Comparison of ENCODE assay signal across 8 mouse cellular contexts in genomic region chr2:130839528-130839873, GRCm38 (mm10).
DNase-seq lines count a peak whose midpoint lies in the region; ATAC-seq lines count a peak whose summit lies in the region.

No protein-coding gene starts in this region.

- H3K4me1 ChIP-seq in hindbrain, embryonic 11.5 days (replicated peaks; ENCODE audit: control insufficient read depth, insufficient read depth, low read length) = no peaks in the 10 kb centered on the region

- peak; percentile 69 for DNase-seq in embryo, embryonic 10 days (ENCODE audit: low spot score)
- DNase-seq in embryo, embryonic 11 days = no peak
- peak; percentile 4 for DNase-seq in ovary, adult 18-20 months (ENCODE audit: low spot score)
- DNase-seq in ovary, postnatal 10 days (ENCODE audit: low spot score) = no peak
- DNase-seq in hindbrain, embryonic 11.5 days (ENCODE audit: low spot score) = peak; percentile 81
- peak; percentile 59 for DNase-seq in mesoderm, embryonic 11.5 days (ENCODE audit: low read depth, low spot score)
- DNase-seq in thymus, postnatal 4 days = no peak
- DNase-seq in spleen, postnatal 4 days (ENCODE audit: low spot score in 2 of 2) = no peak

- H3K36me3 ChIP-seq in hindbrain, embryonic 11.5 days (ENCODE audit: control insufficient read depth, insufficient read depth, low read length) = no peaks in the 10 kb centered on the region

- peak; percentile 64 for ATAC-seq in hindbrain, embryonic 11.5 days (ENCODE audit: low FRiP score)

- H3K27ac ChIP-seq in hindbrain, embryonic 11.5 days (ENCODE audit: low read depth, low read length) = peak overlapping the region; percentile 95

- peak overlapping the region; percentile 93 for H3K9ac ChIP-seq in hindbrain, embryonic 11.5 days (ENCODE audit: low read depth, low read length)

- no peaks in the 10 kb centered on the region for H3K27me3 ChIP-seq in hindbrain, embryonic 11.5 days (ENCODE audit: control insufficient read depth, insufficient read depth, low read length)

- peak overlapping the region; percentile 90 for H3K4me3 ChIP-seq in hindbrain, embryonic 11.5 days (ENCODE audit: low read depth, low read length)

- no peaks in the 10 kb centered on the region for H3K9me3 ChIP-seq in hindbrain, embryonic 11.5 days (ENCODE audit: control insufficient read depth, low read length)

- 2% methylated on average over 19 of the region's 19 CpGs for WGBS in hindbrain, embryonic 11.5 days

- H3K4me2 ChIP-seq in hindbrain, embryonic 11.5 days (replicated peaks; ENCODE audit: low read depth, low read length) = peak overlapping the region; percentile 76

Comparison
In these comparisons a context has a peak if more than half of its experiments do, and no peak if none do; other contexts are left out.
1. DNase-seq: peak in embryo, embryonic 10 days (single experiment), ovary, adult 18-20 months (single experiment), hindbrain, embryonic 11.5 days (single experiment) and mesoderm, embryonic 11.5 days (single experiment); none in embryo, embryonic 11 days (single experiment), ovary, postnatal 10 days (single experiment), thymus, postnatal 4 days (single experiment) and spleen, postnatal 4 days (0 of 2).